Mouse (Mus musculus) bone marrow, adult 2 months (tissue): ENCODE data around the gene Emb. TPM values are rescaled to one million over a fixed set of nuclear protein-coding genes. Genes with fewer than 3 reads are reported as not detected.

Source experiments
- H3K27ac ChIP-seq: fragments of 200-500 bp; 2 replicates; pipeline ENCODE4 v1.5.1; 2012; ENCODE audit warnings: low read depth, mild to moderate bottlenecking, control low read depth, inconsistent platforms, low read length; ENCODE audit not compliant: control insufficient read depth, poor library complexity, insufficient read depth
- H3K4me1 ChIP-seq: fragments of 200-500 bp; 2 replicates; pipeline ENCODE4 v1.6.1; 2011; ENCODE audit warnings: low read length; ENCODE audit not compliant: control insufficient read depth, insufficient read depth
- H3K4me3 ChIP-seq: fragments of 200-500 bp; replicated peaks from 2 replicates; pipeline ENCODE3; 2011; ENCODE audit warnings: mild to moderate bottlenecking, low read depth, low read length, control low read depth; ENCODE audit not compliant: control insufficient read depth
- CTCF ChIP-seq: fragments of 200-500 bp; IDR thresholded peaks from 2 replicates; pipeline ENCODE4 v1.5.1; 2011; ENCODE audit warnings: low read length, control low read depth; ENCODE audit not compliant: control insufficient read depth, insufficient read depth
- POLR2A ChIP-seq: fragments of 200-500 bp; IDR thresholded peaks from 2 replicates; pipeline ENCODE4 v1.6.1; 2011; ENCODE audit warnings: low read depth, mild to moderate bottlenecking, control low read depth, low read length, borderline replicate concordance; ENCODE audit not compliant: control insufficient read depth
- WGBS: fragments of 180-500 bp; shearing (Covaris S2); methylation state at CpG from one replicate; pipeline ENCODE4 v1.1.7; 2018; 5-methylcytosine and 5-hydroxymethylcytosine counted together
- polyA plus RNA-seq: library from polyadenylated mRNA; stranded (reverse); fragments of >200 nt; gene quantifications from 2 replicates; pipeline ENCODE4 v1.2.4, GENCODE M21; 2011; ENCODE audit warnings: low replicate concordance; ENCODE audit not compliant: missing spikeins, insufficient read depth, insufficient read length

The Emb gene
- polyA plus RNA-seq, 1 experiment = 40.9 TPM

GRCm38 (mm10) chr13:117266156-117266555 is 57.8 kb downstream of the Emb start:
- Histone ChIP-seq H3K4me3 (no peak overlapping the region), H3K27ac (no peak overlapping the region), H3K4me1 (no peaks in the 10 kb centered on the region; the same call in 1 of the 2 replicates)
- 85% methylated on average over 2 of the region's 2 CpGs for WGBS
- TF ChIP-seq CTCF (no peak), POLR2A (no peak)

DNA sequence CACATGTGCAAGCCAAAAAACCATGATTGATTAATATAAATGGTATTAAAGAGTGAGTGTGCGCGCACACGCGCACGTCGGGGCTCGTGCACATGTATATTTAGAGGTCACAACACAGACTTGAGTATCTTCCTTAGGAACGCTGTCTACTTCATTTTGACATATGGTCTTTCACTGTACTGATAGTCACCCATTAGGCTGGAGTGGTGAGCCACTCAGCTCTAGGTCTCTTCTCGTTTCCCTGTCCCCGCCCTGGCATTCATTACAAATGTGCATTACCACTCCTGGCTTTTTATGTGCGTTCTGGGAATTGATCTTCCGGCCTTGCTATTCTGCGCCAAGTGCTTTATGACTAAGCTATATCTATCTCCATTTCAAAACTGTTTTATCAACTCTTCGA is 59.6 kb downstream of the Emb start:
- TF ChIP-seq CTCF (no peak), POLR2A (no peak)
- no peaks in the 10 kb centered on the region; the same call in 1 of the 2 replicates for H3K4me1 ChIP-seq
- H3K27ac ChIP-seq = no peak overlapping the region
- 91% methylated on average over 14 of the region's 14 CpGs for WGBS
- no peak overlapping the region for H3K4me3 ChIP-seq

DNA sequence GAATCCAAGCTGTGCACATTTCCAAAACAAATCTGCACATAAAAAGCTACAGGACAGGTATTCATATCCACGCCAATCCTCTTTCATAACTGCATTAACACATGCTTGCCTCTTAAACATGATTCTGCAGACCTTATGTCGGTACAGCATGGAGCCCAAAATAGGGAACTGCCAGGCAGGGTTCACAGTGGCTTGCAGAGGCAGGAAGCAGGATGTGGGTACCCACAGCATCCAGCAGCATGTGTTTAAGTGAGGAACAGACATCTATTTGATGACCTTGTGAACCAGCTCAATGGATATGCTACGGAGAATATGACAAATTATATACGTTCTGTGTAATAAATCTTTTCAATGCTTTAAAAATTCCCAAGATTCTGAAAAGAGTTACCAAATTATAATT is 75.7 kb downstream of the Emb start:
- Histone ChIP-seq H3K4me1 (peaks cover 3% of the 10 kb centered on the region; the same call in 1 of the 2 replicates), H3K27ac (no peak overlapping the region), H3K4me3 (no peak overlapping the region)
- WGBS = 3% methylated on average over 4 of the region's 4 CpGs
- TF ChIP-seq CTCF (no peak), POLR2A (no peak)

GRCm38 (mm10) chr13:117286939-117287338 is 78.6 kb downstream of the Emb start:
- no peak overlapping the region for H3K27ac ChIP-seq
- no peak overlapping the region for H3K4me3 ChIP-seq
- peaks cover 3% of the 10 kb centered on the region; the same call in 1 of the 2 replicates for H3K4me1 ChIP-seq
- TF ChIP-seq POLR2A = no peak
- TF ChIP-seq CTCF = no peak
- 82% methylated on average over 2 of the region's 2 CpGs for WGBS

- Histone ChIP-seq H3K4me1 (peaks cover 3% of the 10 kb centered on the region; the same call in 1 of the 2 replicates), H3K27ac (no peak overlapping the region), H3K4me3 (no peak overlapping the region)
- WGBS = 75% methylated on average over 6 of the region's 6 CpGs
- TF ChIP-seq CTCF (0 out of 2 replicates have a peak, but pooled peaks have one; percentile 33), POLR2A (no peak)
Observed at GRCm38 (mm10) chr13:117287400-117287799, 79.1 kb downstream of the Emb start.

DNA sequence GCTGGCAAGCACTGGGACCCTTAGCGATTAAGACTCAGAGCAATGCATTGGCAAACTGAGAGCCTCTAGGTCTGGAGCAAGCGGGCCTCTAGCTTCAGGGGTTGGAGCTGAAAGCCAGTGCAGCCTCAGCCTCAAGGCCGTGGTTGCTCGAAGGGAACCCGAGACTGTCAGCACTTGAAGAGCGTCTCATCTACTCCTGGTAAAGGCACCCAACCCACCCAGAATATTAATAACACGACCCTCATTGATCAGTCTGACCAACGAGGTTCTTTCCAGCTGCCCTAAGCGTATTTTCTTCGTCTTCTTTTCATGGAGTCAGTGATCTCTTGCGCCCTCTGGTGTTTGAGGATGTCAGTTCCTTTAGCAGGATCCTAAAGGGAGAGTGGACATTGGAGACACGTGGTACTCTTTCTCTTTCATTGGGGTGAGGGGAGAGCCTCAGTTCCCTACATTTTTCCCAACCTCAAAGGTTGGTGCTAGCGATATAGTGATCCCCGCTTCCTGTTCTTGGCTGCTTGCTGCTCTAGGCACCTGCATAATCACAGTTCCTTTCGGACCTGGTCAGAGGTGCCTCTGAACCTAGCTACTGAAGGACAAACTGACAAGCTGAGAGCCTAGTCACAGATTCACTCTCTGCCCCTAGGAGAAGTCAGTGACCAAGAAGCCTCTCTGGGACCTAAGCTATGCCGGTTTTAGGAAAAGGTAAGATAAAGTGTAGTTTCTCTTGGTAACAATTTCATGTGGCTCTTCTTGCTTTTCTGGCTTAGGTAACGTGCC is 81.3 kb downstream of the Emb start:
- Histone ChIP-seq H3K4me1 (peaks cover 3% of the 10 kb centered on the region; the same call in 1 of the 2 replicates), H3K27ac (no peak overlapping the region), H3K4me3 (no peak overlapping the region)
- WGBS = 31% methylated on average over 17 of the region's 17 CpGs
- TF ChIP-seq CTCF = 0 out of 2 replicates have a peak, but pooled peaks have one; percentile 16
- no peak for TF ChIP-seq POLR2A

- Histone ChIP-seq H3K27ac (no peak overlapping the region), H3K4me3 (no peak overlapping the region), H3K4me1 (no peaks in the 10 kb centered on the region)
- WGBS = 27% methylated on average over 24 of the region's 24 CpGs
- TF ChIP-seq POLR2A (no peak), CTCF (peak; percentile 91)
Observed at GRCm38 (mm10) chr13:117311446-117312225, 103.3 kb downstream of the Emb start.

Other genes starting within 250 kb of the Emb start
- gene Parp8, start 183.0 kb upstream of the Emb start, polyA plus RNA-seq = 13.0 and 31.9 TPM in 2 replicates
- gene Gm17509, start 12.5 kb downstream of the Emb start, polyA plus RNA-seq = not detected in 2 replicates